Mouse (Mus musculus): ENCODE measurements around the gene Prpf31. TPM values are rescaled to one million over a fixed set of nuclear protein-coding genes. Genes with fewer than 3 reads are reported as not detected.

The Prpf31 gene
- total and polyA plus RNA-seq, 3 experiments = 146 to 334 (median 187) TPM

DNA sequence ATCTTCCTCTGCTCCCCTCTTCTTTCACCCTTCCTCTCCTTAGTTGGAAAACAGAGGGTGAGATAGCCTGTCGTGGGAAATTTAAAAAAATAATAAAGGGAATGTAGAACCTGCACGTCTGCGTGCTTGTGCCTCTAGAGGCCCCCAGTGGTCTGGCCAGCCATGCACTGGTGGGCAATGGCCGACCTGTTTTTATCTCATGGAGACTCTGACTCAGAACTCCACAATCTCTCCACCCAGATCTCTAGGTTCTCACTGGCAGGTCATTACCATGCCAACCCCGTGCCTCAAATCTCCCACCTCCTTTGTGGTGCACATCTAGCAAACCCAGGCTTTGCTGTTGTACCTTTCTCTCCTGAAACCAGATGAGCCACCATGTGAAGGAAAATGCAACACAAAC, 35.1 kb upstream of the Prpf31 start:
- peak; percentile 61 for DNase-seq (ENCODE audit: low read depth, low spot score)
- Histone ChIP-seq H3K36me3 (ENCODE audit: control insufficient read depth in 1 of 2, insufficient read depth in 2 of 2, low read length in 2 of 2) (peaks cover 0 to 2% of the 10 kb centered on the region in 2 experiments; a peak in 1 of 4 replicates), H3K9ac (ENCODE audit: control insufficient read depth, low read depth, low read length, poor library complexity, severe bottlenecking) (peak overlapping the region; percentile 64), H3K9me3 (replicated peaks; ENCODE audit: insufficient read depth, low read length) (no peaks in the 10 kb centered on the region), H3K27me3 (ENCODE audit: control insufficient read depth in 1 of 2, insufficient read depth in 2 of 2, low read length in 2 of 2) (no peaks in the 10 kb centered on the region), H3K27ac (ENCODE audit: control insufficient read depth, low read depth, low read length) (peak overlapping the region; percentile 61), H3K4me1 (ENCODE audit: control insufficient read depth in 1 of 2, insufficient read depth in 2 of 2, low read length in 2 of 2) (peaks cover 0 to 5% of the 10 kb centered on the region in 2 experiments; a peak in 3 of 4 replicates), H3K79me2 (ENCODE audit: control insufficient read depth, insufficient read depth, low read length, poor library complexity) (no peaks in the 10 kb centered on the region), H3K4me3 (ENCODE audit: control insufficient read depth in 1 of 2, insufficient read depth in 1 of 2, low read depth in 2 of 2, low read length in 2 of 2) (peak overlapping the region; percentile 58 to 87)
- TF ChIP-seq POLR2AphosphoS2 (IDR thresholded peaks at IDR 0.05; ENCODE audit: low read length) (no peak), MYC (IDR thresholded peaks at IDR 0.05; ENCODE audit: low read depth, low read length) (0 out of 2 replicates have a peak, but pooled peaks have one; percentile 31), CHD1 (IDR thresholded peaks at IDR 0.05; ENCODE audit: low read depth, low read length) (no peak), SIN3A (IDR thresholded peaks at IDR 0.05; ENCODE audit: low read length) (no peak), MYB (IDR thresholded peaks at IDR 0.05; ENCODE audit: low read depth, low read length) (no peak), ELF1 (IDR thresholded peaks at IDR 0.05; ENCODE audit: low read depth, low read length) (no peak), NELFE (IDR thresholded peaks at IDR 0.05; ENCODE audit: low read depth, low read length) (no peak), USF1 (IDR thresholded peaks at IDR 0.05; ENCODE audit: low read depth, low read length) (no peak), CTCF (IDR thresholded peaks at IDR 0.05 in 2 of 3, conservative IDR thresholded peaks at IDR 0.05 in 1 of 3; ENCODE audit: control insufficient read depth in 1 of 3, insufficient read depth in 1 of 3, low read depth in 2 of 3, low read length in 3 of 3, poor library complexity in 1 of 3, severe bottlenecking in 1 of 3) (peak in 2 of 3 experiments; percentile 4 to 29; a peak in 2 of 6 replicates), SMC3 (IDR thresholded peaks at IDR 0.05; ENCODE audit: low read depth, low read length) (no peak), E2F4 (IDR thresholded peaks at IDR 0.05; ENCODE audit: borderline replicate concordance, low read depth, low read length) (no peak), MEF2A (IDR thresholded peaks at IDR 0.05; ENCODE audit: extremely low read depth, insufficient replicate concordance, low read depth, low read length, poor library complexity, severe bottlenecking) (no peak), POLR2AphosphoS5 (IDR thresholded peaks at IDR 0.05; ENCODE audit: borderline replicate concordance, low read depth, low read length) (no peak), EP300 (IDR thresholded peaks at IDR 0.05; ENCODE audit: low read depth in 1 of 2, low read length in 2 of 2) (0 out of 4 replicates have a peak, but pooled peaks of 1 of the 2 experiments have one; percentile 2), USF2 (IDR thresholded peaks at IDR 0.05; ENCODE audit: borderline replicate concordance in 1 of 2, insufficient read depth in 1 of 2, low read depth in 1 of 2, low read length in 2 of 2) (no peak), ZMIZ1 (IDR thresholded peaks at IDR 0.05; ENCODE audit: low read depth, low read length) (no peak), NRF1 (IDR thresholded peaks at IDR 0.05; ENCODE audit: insufficient read depth, low read depth, low read length, poor library complexity, severe bottlenecking) (no peak), MAZ (IDR thresholded peaks at IDR 0.05; ENCODE audit: low read depth, low read length) (no peak), POLR2A (IDR thresholded peaks at IDR 0.05; ENCODE audit: control insufficient read depth in 1 of 2, insufficient read depth in 1 of 2, low read depth in 1 of 2, low read length in 2 of 2, poor library complexity in 1 of 2) (no peak), TCF12 (IDR thresholded peaks at IDR 0.05; ENCODE audit: low read depth, low read length) (no peak), HCFC1 (IDR thresholded peaks at IDR 0.05; ENCODE audit: low read depth, low read length) (no peak), ZKSCAN1 (IDR thresholded peaks at IDR 0.05; ENCODE audit: low read depth, low read length) (no peak), GATA1 (IDR thresholded peaks at IDR 0.05; ENCODE audit: low read depth, low read length) (peak; percentile 24; the same call in 1 of the 2 replicates), BHLHE40 (IDR thresholded peaks at IDR 0.05; ENCODE audit: borderline replicate concordance, low read depth, low read length) (no peak)

Data from MEL (cell line).